Mouse (Mus musculus) adrenal gland, adult (tissue): ENCODE results near the gene Polr3f.

Source experiments
- DNase-seq, 2 experiments: peaks; one replicate each; pipeline ENCODE4 v3.0.0; 2022 to 2023; ENCODE audit warnings: low spot score in 1 of 2; ENCODE audit not compliant: inconsistent age in 2 of 2

Gene Polr3f

GRCm38 (mm10) chr2:144588723-144589122 is 61.2 kb downstream of the Polr3f start:
- no peak for DNase-seq
